In the genomic region with DNA sequence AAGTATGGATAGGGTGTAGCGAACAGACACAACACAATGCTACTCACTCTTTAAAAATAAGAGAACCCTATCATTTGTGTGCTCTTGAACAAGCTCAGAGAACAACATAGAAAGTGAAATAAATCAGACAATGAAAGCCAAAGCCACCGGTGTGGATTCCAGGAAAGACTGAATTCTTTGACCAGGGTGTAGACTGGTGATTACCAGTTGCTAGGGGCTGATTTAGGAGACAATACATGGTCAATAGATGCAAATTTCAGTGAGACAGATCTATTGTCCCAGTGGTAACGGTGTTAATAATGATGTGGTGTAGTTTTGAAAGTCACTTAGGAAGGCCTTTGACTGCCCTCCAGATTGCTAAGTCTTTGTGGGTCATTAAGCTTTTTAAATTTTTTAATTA, we compare ENCODE assay signal across 25 mouse cellular contexts.
DNase-seq lines count a peak whose midpoint lies in the region; ATAC-seq lines count a peak whose summit lies in the region.
"Had no signal": no experiment of that assay in that cellular context is flagged by ENCODE, and none has a peak within 500 bp of the region (broad histone marks: within the 10 kb centered on the region; RNA-seq: fewer than 3 reads in every experiment).

No protein-coding gene starts in this region.

- peaks cover 4% of the 10 kb centered on the region for H3K4me1 ChIP-seq in midbrain, embryonic 11.5 days (ENCODE audit: control insufficient read depth, insufficient read depth, low read length)
- H3K4me1 ChIP-seq in midbrain, embryonic 16.5 days (ENCODE audit: control insufficient read depth, insufficient read depth, low read length): peaks cover 16% of the 10 kb centered on the region

- H3K36me3 ChIP-seq in midbrain, embryonic 11.5 days (ENCODE audit: control insufficient read depth, insufficient read depth, low read length): no peaks in the 10 kb centered on the region
- H3K36me3 ChIP-seq in midbrain, embryonic 16.5 days (ENCODE audit: control insufficient read depth, insufficient read depth, low read length): no peaks in the 10 kb centered on the region
- H3K36me3 ChIP-seq: embryonic facial prominence, embryonic 13.5 days; embryonic facial prominence, embryonic 15.5 days; forebrain, embryonic 10.5 days; forebrain, embryonic 12.5 days; G1E had no signal

- H3K9me3 ChIP-seq in midbrain, embryonic 11.5 days (ENCODE audit: control insufficient read depth, low read length): no peaks in the 10 kb centered on the region
- no peaks in the 10 kb centered on the region for H3K9me3 ChIP-seq in midbrain, embryonic 16.5 days (replicated peaks; ENCODE audit: control insufficient read depth, low read length, poor library complexity, severe bottlenecking)
- H3K9me3 ChIP-seq: embryonic facial prominence, embryonic 13.5 days; embryonic facial prominence, embryonic 15.5 days; forebrain, embryonic 10.5 days; forebrain, embryonic 12.5 days; G1E had no signal

- DNase-seq in midbrain, embryonic 11.5 days (ENCODE audit: low spot score, missing footprints): peak; percentile 76
- DNase-seq in ES-CJ7 (ENCODE audit: low read depth, low spot score) (peak; percentile 71), ZHBTc4 (ENCODE audit: low read depth, low spot score) (peak; percentile 70)
- no peak for DNase-seq in cerebellum, adult 18-20 months
- no peak for DNase-seq in gastrocnemius, adult 18-20 months (ENCODE audit: low spot score)
- DNase-seq: adrenal gland, adult 8-10 months; adrenal gland, postnatal 14 days; adrenal gland, postnatal 36 days; cerebellum, adult 11-12 months; cerebellum, adult 8-10 months; cerebellum, adult 9-11 months; cerebellum, postnatal 14 days; cerebellum, postnatal 36 days; embryo, embryonic 11 days had no signal

- no peak overlapping the region for H3K4me3 ChIP-seq in midbrain, embryonic 11.5 days (ENCODE audit: low read depth, low read length)
- H3K4me3 ChIP-seq in midbrain, embryonic 16.5 days (ENCODE audit: low read depth, low read length): no peak overlapping the region
- H3K4me3 ChIP-seq: embryonic facial prominence, embryonic 13.5 days; embryonic facial prominence, embryonic 15.5 days; erythroblast, embryonic 14.5 days; forebrain, embryonic 10.5 days; forebrain, embryonic 12.5 days had no signal

- no peak overlapping the region for H3K9ac ChIP-seq in midbrain, embryonic 11.5 days (ENCODE audit: low read length)
- no peak overlapping the region for H3K9ac ChIP-seq in midbrain, embryonic 16.5 days (ENCODE audit: low read depth, low read length)
- H3K9ac ChIP-seq: embryonic facial prominence, embryonic 13.5 days; embryonic facial prominence, embryonic 15.5 days; forebrain, embryonic 12.5 days had no signal

- H3K27ac ChIP-seq in midbrain, embryonic 11.5 days (ENCODE audit: low read depth, low read length): no peak overlapping the region
- no peak overlapping the region for H3K27ac ChIP-seq in midbrain, embryonic 16.5 days (ENCODE audit: low read length)
- H3K27ac ChIP-seq: embryonic facial prominence, embryonic 13.5 days; embryonic facial prominence, embryonic 15.5 days; forebrain, embryonic 10.5 days; forebrain, embryonic 12.5 days had no signal

- WGBS in midbrain, embryonic 11.5 days: 48% methylated on average over 3 of the region's 3 CpGs
- 45% methylated on average over 3 of the region's 3 CpGs for WGBS in midbrain, embryonic 16.5 days

- H3K27me3 ChIP-seq in midbrain, embryonic 11.5 days (ENCODE audit: control insufficient read depth, insufficient read depth, low read length): no peaks in the 10 kb centered on the region
- H3K27me3 ChIP-seq in midbrain, embryonic 16.5 days (ENCODE audit: control insufficient read depth, insufficient read depth, low read depth, low read length): no peaks in the 10 kb centered on the region
- H3K27me3 ChIP-seq: embryonic facial prominence, embryonic 13.5 days; embryonic facial prominence, embryonic 15.5 days; forebrain, embryonic 12.5 days; Patski had no signal

- ATAC-seq in midbrain, embryonic 11.5 days (ENCODE audit: low FRiP score): no peak
- ATAC-seq in midbrain, embryonic 16.5 days: no peak
- ATAC-seq: activated CD4-positive, CD25-positive, alpha-beta regulatory T cell, adult 4 months; forebrain, embryonic 14.5 days; forebrain, embryonic 16.5 days; Patski had no signal

- H3K4me2 ChIP-seq in midbrain, embryonic 11.5 days: no peak overlapping the region
- no peak overlapping the region for H3K4me2 ChIP-seq in midbrain, embryonic 16.5 days (ENCODE audit: low read length)
- H3K4me2 ChIP-seq: embryonic facial prominence, embryonic 13.5 days; embryonic facial prominence, embryonic 15.5 days; forebrain, embryonic 12.5 days had no signal

Comparison
In these comparisons a context has a peak if more than half of its experiments do, and no peak if none do; other contexts are left out.
1. DNase-seq: peak in midbrain, embryonic 11.5 days (single experiment), ES-CJ7 (single experiment) and ZHBTc4 (single experiment); none in cerebellum, adult 18-20 months (0 of 2) and gastrocnemius, adult 18-20 months (single experiment).